19 mouse cellular contexts compared by ENCODE assay signal in genomic region chr8:74936656-74937055, GRCm38 (mm10).
"Had no signal": no experiment of that assay in that cellular context is flagged by ENCODE, and none has a peak within 500 bp of the region (broad histone marks: within the 10 kb centered on the region; RNA-seq: fewer than 3 reads in every experiment).

No protein-coding gene starts in this region.

- H3K27me3 ChIP-seq: limb, embryonic 12.5 days; limb, embryonic 15.5 days; megakaryocyte, embryonic 14.5 days; midbrain, embryonic 13.5 days; neural tube, embryonic 13.5 days had no signal

- ATAC-seq: hindbrain, embryonic 16.5 days; liver, postnatal 0 days; lung, postnatal 0 days; midbrain, embryonic 13.5 days; midbrain, embryonic 16.5 days had no signal

- H3K9ac ChIP-seq: limb, embryonic 12.5 days; limb, embryonic 15.5 days; liver, embryonic 14.5 days; liver, postnatal 0 days; lung, embryonic 14.5 days; midbrain, embryonic 13.5 days; neural tube, embryonic 13.5 days had no signal

- H3K36me3 ChIP-seq: limb, embryonic 12.5 days; limb, embryonic 15.5 days; midbrain, embryonic 10.5 days; midbrain, embryonic 13.5 days; neural tube, embryonic 13.5 days had no signal

- H3K27ac ChIP-seq: kidney, postnatal 0 days; limb, embryonic 12.5 days; limb, embryonic 15.5 days; liver, embryonic 14.5 days; midbrain, embryonic 10.5 days; midbrain, embryonic 13.5 days; neural tube, embryonic 13.5 days had no signal

- H3K9me3 ChIP-seq: limb, embryonic 12.5 days; limb, embryonic 15.5 days; midbrain, embryonic 10.5 days; midbrain, embryonic 13.5 days; neural tube, embryonic 13.5 days had no signal

- H3K4me3 ChIP-seq: limb, embryonic 12.5 days; limb, embryonic 15.5 days; megakaryocyte, embryonic 14.5 days; midbrain, embryonic 10.5 days; midbrain, embryonic 13.5 days; myocyte; neural tube, embryonic 13.5 days had no signal

- DNase-seq: left cerebral cortex, postnatal 4 days; liver, postnatal 0 days; lung, embryonic 14.5 days; lung, postnatal 36 days; thymus, adult 18-20 months; thymus, postnatal 36 days had no signal

- H3K4me2 ChIP-seq: limb, embryonic 12.5 days; limb, embryonic 15.5 days; liver, embryonic 11.5 days; lung, embryonic 14.5 days; midbrain, embryonic 13.5 days; neural tube, embryonic 13.5 days had no signal

- H3K4me1 ChIP-seq: limb, embryonic 12.5 days; limb, embryonic 15.5 days; megakaryocyte, embryonic 14.5 days; midbrain, embryonic 10.5 days; midbrain, embryonic 13.5 days had no signal
